Mouse (Mus musculus) forebrain, embryonic 11.5 days (tissue): Measurements from ENCODE around the gene Rtbdn. TPM values are rescaled to one million over a fixed set of nuclear protein-coding genes. Genes with fewer than 3 reads are reported as not detected.

Experiments used
- ATAC-seq: fragments of 200-750 bp; cut with Nextera tagmentation; replicated peaks from 2 replicates; pipeline ENCODE4 v1.8.0; 2017; ENCODE audit warnings: moderate TSS enrichment; ENCODE audit not compliant: low FRiP score
- DNase-seq: peaks from one replicate; pipeline ENCODE4 v3.0.0-alpha.2; 2017; ENCODE audit warnings: low spot score
- H3K27ac ChIP-seq: fragments of 300-500 bp; sonication (generic); 2 replicates; pipeline ENCODE4 v1.5.1; 2014; ENCODE audit warnings: low read depth, low read length
- H3K27me3 ChIP-seq: fragments of 300-500 bp; sonication (generic); 2 replicates; pipeline ENCODE4 v1.6.1; 2014; ENCODE audit warnings: mild to moderate bottlenecking, low read length, mixed read lengths; ENCODE audit not compliant: control insufficient read depth, insufficient read depth
- H3K36me3 ChIP-seq: fragments of 300-500 bp; sonication (generic); 2 replicates; pipeline ENCODE4 v1.6.1; 2014; ENCODE audit warnings: mild to moderate bottlenecking, low read length, moderate library complexity, mixed read lengths; ENCODE audit not compliant: control insufficient read depth, insufficient read depth
- H3K4me1 ChIP-seq: fragments of 300-500 bp; sonication (generic); replicated peaks from 2 replicates; pipeline ENCODE4 v1.6.1; 2014; ENCODE audit warnings: low read length, mixed read lengths; ENCODE audit not compliant: control insufficient read depth, insufficient read depth
- H3K4me2 ChIP-seq: fragments of 300-500 bp; sonication (generic); 2 replicates; pipeline ENCODE4 v1.6.1; 2014; ENCODE audit warnings: low read depth, mild to moderate bottlenecking, low read length, moderate library complexity, mixed read lengths; ENCODE audit not compliant: severe bottlenecking
- H3K4me3 ChIP-seq: fragments of 300-500 bp; sonication (generic); 2 replicates; pipeline ENCODE4 v1.5.1; 2014; ENCODE audit warnings: low read depth, low read length
- H3K9ac ChIP-seq: fragments of 300-500 bp; sonication (generic); 2 replicates; pipeline ENCODE4 v1.6.1; 2014; ENCODE audit warnings: low read length
- H3K9me3 ChIP-seq: fragments of 300-500 bp; sonication (generic); 2 replicates; pipeline ENCODE4 v1.6.1; 2016; ENCODE audit warnings: low read length, mixed read lengths; ENCODE audit not compliant: control insufficient read depth
- WGBS: fragments of 180-500 bp; shearing (Covaris S2); extraction: QIAGEN DNeasy Blood & Tissue Kit; methylation state at CpG from one replicate; pipeline ENCODE4 v1.1.7; 2014; 5-methylcytosine and 5-hydroxymethylcytosine counted together
- polyA plus RNA-seq: library from polyadenylated mRNA; unstranded; fragments of >200 nt; fragmentation: Nextera tagmentation; extraction: Ambion mirVana; gene quantifications from 2 replicates; pipeline ENCODE4 v1.2.1, GENCODE M21; 2014

The Rtbdn gene
- polyA plus RNA-seq, 1 experiment from 2014 or later, result 0.36 TPM

DNA sequence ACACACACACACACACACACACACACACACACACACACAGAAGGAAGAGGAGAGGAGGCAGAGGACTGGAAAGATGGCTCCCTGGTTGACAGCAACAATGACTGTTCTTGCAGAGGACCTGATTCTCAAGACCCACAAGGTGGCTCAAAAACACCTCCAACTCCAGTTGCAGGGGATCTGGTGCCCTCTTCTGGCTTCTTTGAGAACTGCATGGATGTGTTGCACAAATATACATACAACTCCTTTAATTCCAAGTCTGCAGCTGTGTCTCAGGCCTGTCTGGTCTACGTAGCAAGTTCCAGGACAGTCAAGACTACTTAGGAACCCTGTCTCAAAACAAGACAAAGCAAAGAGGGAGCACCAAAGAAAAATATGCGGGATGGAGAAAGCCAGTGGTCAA, 10.0 kb downstream of the Rtbdn start:
- 50% methylated on average over 2 of the region's 2 CpGs for WGBS
- no peak overlapping the region for H3K27ac ChIP-seq
- ATAC-seq, result no peak

GRCm38 (mm10) chr8:84959811-84960210, 13.0 kb downstream of the Rtbdn start:
- WGBS, result 93% methylated on average over 7 of the region's 7 CpGs
- H3K27ac ChIP-seq, result no peak overlapping the region
- ATAC-seq, result no peak
- peaks cover under 1% of the 10 kb centered on the region; the same call in 1 of the 2 replicates for H3K4me1 ChIP-seq
- no peak for DNase-seq
- H3K9ac ChIP-seq, result no peak overlapping the region
- H3K9me3 ChIP-seq, result no peaks in the 10 kb centered on the region
- peaks cover 4% of the 10 kb centered on the region; the same call in 1 of the 2 replicates for H3K36me3 ChIP-seq
- H3K27me3 ChIP-seq, result no peaks in the 10 kb centered on the region
- no peak overlapping the region for H3K4me3 ChIP-seq
- H3K4me2 ChIP-seq, result no peak overlapping the region

More for the DNA sequence above, 10.0 kb downstream of the Rtbdn start:
- no peak overlapping the region for H3K4me3 ChIP-seq
- no peak overlapping the region for H3K4me2 ChIP-seq
- no peaks in the 10 kb centered on the region for H3K9me3 ChIP-seq
- no peak overlapping the region for H3K9ac ChIP-seq
- peaks cover 4% of the 10 kb centered on the region; the same call in 1 of the 2 replicates for H3K36me3 ChIP-seq
- H3K4me1 ChIP-seq, result no peaks in the 10 kb centered on the region
- H3K27me3 ChIP-seq, result peaks cover 8% of the 10 kb centered on the region; the same call in 1 of the 2 replicates
- DNase-seq, result peak; percentile 86

DNA sequence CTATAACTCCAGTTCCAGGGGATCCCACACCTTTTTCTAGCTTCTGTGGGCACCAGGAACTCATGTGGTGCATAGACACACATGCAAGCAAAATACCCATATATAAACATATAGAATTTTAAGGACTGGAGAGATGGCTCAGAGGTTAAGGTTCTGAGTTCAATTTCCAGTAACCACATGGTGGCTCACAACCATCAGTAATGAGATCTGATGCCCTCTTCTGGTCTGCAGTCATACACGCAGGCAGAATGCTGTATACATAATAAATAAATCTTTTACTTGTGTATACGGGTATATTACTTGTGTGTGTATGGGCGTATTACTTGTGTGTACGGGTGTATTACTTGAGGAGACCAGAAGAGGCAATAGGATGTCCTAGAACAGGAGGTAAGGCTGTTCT, 17.2 kb downstream of the Rtbdn start:
- DNase-seq, result no peak
- Histone ChIP-seq H3K27me3 (no peaks in the 10 kb centered on the region), H3K36me3 (peaks cover 4% of the 10 kb centered on the region; the same call in 1 of the 2 replicates), H3K4me1 (peaks cover 8% of the 10 kb centered on the region), H3K4me2 (no peak overlapping the region), H3K4me3 (no peak overlapping the region), H3K9me3 (no peaks in the 10 kb centered on the region), H3K27ac (no peak overlapping the region), H3K9ac (no peak overlapping the region)
- ATAC-seq, result no peak
- WGBS, result 94% methylated on average over 4 of the region's 4 CpGs

GRCm38 (mm10) chr8:84965731-84966291, 19.0 kb downstream of the Rtbdn start:
- peaks cover 10% of the 10 kb centered on the region for H3K4me1 ChIP-seq
- no peaks in the 10 kb centered on the region for H3K9me3 ChIP-seq
- H3K9ac ChIP-seq, result peak overlapping the region; percentile 80
- H3K4me3 ChIP-seq, result peak overlapping the region; percentile 73
- under 1% methylated on average over 41 of the region's 41 CpGs for WGBS
- DNase-seq (peak; percentile 98), ATAC-seq (peak; percentile 90)
- peak overlapping the region; percentile 92 for H3K4me2 ChIP-seq
- peak overlapping the region; percentile 71 for H3K27ac ChIP-seq
- H3K27me3 ChIP-seq, result no peaks in the 10 kb centered on the region
- no peaks in the 10 kb centered on the region for H3K36me3 ChIP-seq

GRCm38 (mm10) chr8:84966603-84967002, 19.8 kb downstream of the Rtbdn start:
- ATAC-seq (no peak), DNase-seq (no peak)
- Histone ChIP-seq H3K9me3 (no peaks in the 10 kb centered on the region), H3K4me2 (no peak overlapping the region), H3K9ac (no peak overlapping the region), H3K4me3 (no peak overlapping the region), H3K4me1 (peaks cover 14% of the 10 kb centered on the region), H3K27me3 (no peaks in the 10 kb centered on the region), H3K36me3 (peaks cover 1% of the 10 kb centered on the region; the same call in 1 of the 2 replicates), H3K27ac (no peak overlapping the region)
- 60% methylated on average over 3 of the region's 3 CpGs for WGBS

GRCm38 (mm10) chr8:84967532-84968304, 20.9 kb downstream of the Rtbdn start:
- H3K4me1 ChIP-seq, result peaks cover 14% of the 10 kb centered on the region
- DNase-seq, result no peak
- no peak overlapping the region for H3K27ac ChIP-seq
- WGBS, result 87% methylated on average over 13 of the region's 13 CpGs
- no peak overlapping the region for H3K4me3 ChIP-seq
- H3K9ac ChIP-seq, result no peak overlapping the region
- H3K9me3 ChIP-seq, result no peaks in the 10 kb centered on the region
- no peak overlapping the region for H3K4me2 ChIP-seq
- peaks cover 8% of the 10 kb centered on the region; the same call in 1 of the 2 replicates for H3K36me3 ChIP-seq
- ATAC-seq, result no peak
- no peaks in the 10 kb centered on the region for H3K27me3 ChIP-seq

DNA sequence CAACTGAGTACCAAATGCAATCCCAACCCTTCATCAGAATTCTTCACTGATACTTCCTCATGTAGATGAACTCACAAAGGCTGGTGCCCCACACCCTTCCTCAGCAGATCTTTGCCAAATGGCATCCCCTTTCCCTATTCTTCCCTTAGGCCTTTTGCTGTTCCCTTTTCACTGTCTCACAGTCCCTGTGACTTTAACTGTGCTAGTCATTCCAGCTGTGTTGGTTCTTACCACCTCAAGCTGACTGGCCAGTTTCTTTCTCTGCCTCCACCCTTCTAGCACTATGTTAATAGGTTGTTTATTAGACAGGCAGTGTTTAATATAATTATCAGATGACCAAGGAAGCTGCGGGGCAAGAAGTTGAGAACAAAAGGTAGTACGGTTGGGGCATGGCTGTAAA, 21.9 kb downstream of the Rtbdn start:
- DNase-seq (no peak), ATAC-seq (no peak)
- Histone ChIP-seq H3K4me3 (peak overlapping the region; percentile 71), H3K36me3 (peaks cover 11% of the 10 kb centered on the region; the same call in 1 of the 2 replicates), H3K27ac (0 out of 2 replicates have a peak overlapping the region, but pooled peaks have one; percentile 27), H3K4me2 (peak overlapping the region; percentile 60), H3K27me3 (no peaks in the 10 kb centered on the region), H3K4me1 (peaks cover 14% of the 10 kb centered on the region), H3K9me3 (no peaks in the 10 kb centered on the region), H3K9ac (peak overlapping the region; percentile 97)
- WGBS, result 24% methylated on average over 2 of the region's 2 CpGs

DNA sequence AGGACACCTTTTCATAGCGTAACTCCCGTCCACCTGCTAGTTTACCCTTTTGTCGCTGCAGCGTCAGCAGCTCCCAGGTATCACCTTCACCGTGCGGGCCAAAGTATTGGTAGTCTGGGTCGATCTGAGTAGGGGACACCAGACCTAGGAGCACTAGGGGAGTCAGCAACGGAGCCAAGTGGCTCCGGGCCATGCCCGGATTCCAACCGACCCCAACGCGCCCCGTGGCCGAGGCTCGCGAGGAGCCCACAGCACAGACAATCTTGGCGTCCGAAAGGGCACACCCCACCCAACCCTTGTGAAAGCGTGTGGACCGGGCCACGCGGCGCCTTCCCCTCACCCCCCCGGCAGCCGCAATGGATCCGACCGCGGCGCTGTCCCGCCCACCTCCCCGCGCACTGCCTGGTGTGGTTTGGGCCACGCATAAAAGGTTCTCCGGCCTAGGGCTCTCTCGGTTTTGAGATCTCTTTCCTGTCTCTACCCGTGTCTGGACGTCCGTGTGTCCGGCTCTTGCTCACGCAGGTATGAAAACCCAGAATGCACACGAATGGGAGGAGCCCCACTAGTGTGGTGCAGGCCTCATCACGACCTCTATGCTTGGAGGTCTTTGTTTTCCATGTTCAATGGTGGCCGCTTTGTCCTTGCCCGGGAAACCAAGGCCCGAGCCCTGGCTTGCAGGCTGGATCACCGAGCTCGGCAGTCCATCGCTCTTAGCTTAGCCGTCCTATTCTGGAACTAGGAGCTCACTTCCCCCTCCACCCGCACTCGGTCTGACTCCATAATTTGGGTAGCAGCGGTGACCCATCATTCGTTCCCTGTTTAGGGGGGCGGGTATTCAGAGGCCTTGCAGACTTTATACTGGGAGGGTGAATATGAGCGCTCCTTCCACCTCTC, 22.7 kb downstream of the Rtbdn start, which contains the start of the genes Gm49661, Prdx2 and Rnaseh2a:
Gene Gm49661 (minus strand): TSS at position 193 of the 894 bp plus-strand sequence.
Gene Prdx2 (plus strand): TSS at position 347 of the 894 bp plus-strand sequence.
Gene Rnaseh2a (minus strand): TSS at position 527 of the 894 bp plus-strand sequence.
- Histone ChIP-seq H3K4me2 (peak within 1 kb of the TSS; percentile 60), H3K9me3 (no peaks in the 10 kb centered on the region), H3K27me3 (no peaks in the 10 kb centered on the region), H3K4me1 (peaks cover 14% of the 10 kb centered on the region), H3K27ac (peak within 1 kb of the TSS; percentile 71), H3K4me3 (peak within 1 kb of the TSS; percentile 71), H3K36me3 (peaks cover 11% of the 10 kb centered on the region; the same call in 1 of the 2 replicates), H3K9ac (peak within 1 kb of the TSS; percentile 97)
- ATAC-seq (peak; percentile 74), DNase-seq (peak; percentile 93)
- WGBS, result 0% methylated on average over 56 of the region's 56 CpGs
